Mouse (Mus musculus) midbrain, embryonic 13.5 days (tissue): Measurements from ENCODE around the gene Agpat3. TPM values are rescaled to one million over a fixed set of nuclear protein-coding genes. Genes with fewer than 3 reads are reported as not detected.

Source experiments
- ATAC-seq: fragments of 200-750 bp; cut with Nextera tagmentation; 2 replicates; pipeline ENCODE4 v1.8.0; 2017; ENCODE audit warnings: mild to moderate bottlenecking, moderate TSS enrichment, moderate library complexity
- H3K27ac ChIP-seq: fragments of 300-500 bp; sonication (generic); 2 replicates; pipeline ENCODE4 v1.5.1; 2015; ENCODE audit warnings: inconsistent platforms, mild to moderate bottlenecking, moderate library complexity
- H3K27me3 ChIP-seq: fragments of 300-500 bp; sonication (generic); 2 replicates; pipeline ENCODE4 v1.6.1; 2015; ENCODE audit warnings: mild to moderate bottlenecking, inconsistent platforms
- H3K36me3 ChIP-seq: fragments of 300-500 bp; sonication (generic); 2 replicates; pipeline ENCODE4 v1.6.1; 2015; ENCODE audit warnings: mild to moderate bottlenecking, inconsistent platforms
- H3K4me1 ChIP-seq: fragments of 300-500 bp; sonication (generic); replicated peaks from 2 replicates; pipeline ENCODE4 v1.6.1; 2015; ENCODE audit warnings: inconsistent platforms
- H3K4me2 ChIP-seq: fragments of 300-500 bp; sonication (generic); replicated peaks from 2 replicates; pipeline ENCODE4 v1.6.1; 2015; ENCODE audit warnings: moderate library complexity, mild to moderate bottlenecking, inconsistent platforms
- H3K4me3 ChIP-seq: fragments of 300-500 bp; sonication (generic); replicated peaks from 2 replicates; pipeline ENCODE4 v1.5.1; 2015; ENCODE audit warnings: mild to moderate bottlenecking, inconsistent platforms
- H3K9ac ChIP-seq: fragments of 300-500 bp; sonication (generic); replicated peaks from 2 replicates; pipeline ENCODE4 v1.6.1; 2015; ENCODE audit warnings: mild to moderate bottlenecking, inconsistent platforms
- H3K9me3 ChIP-seq: fragments of 300-500 bp; sonication (generic); 2 replicates; pipeline ENCODE4 v1.6.1; 2016; ENCODE audit warnings: mild to moderate bottlenecking, inconsistent platforms
- WGBS: fragments of 180-500 bp; shearing (Covaris S2); methylation state at CpG from one replicate; pipeline ENCODE4 v1.1.7; 2015; 5-methylcytosine and 5-hydroxymethylcytosine counted together
- polyA plus RNA-seq: library from polyadenylated mRNA; unstranded; fragments of >200 nt; fragmentation: Nextera tagmentation; extraction: Ambion mirVana; gene quantifications from 2 replicates; pipeline ENCODE4 v1.2.1, GENCODE M21; 2015

Gene Agpat3
- polyA plus RNA-seq, 1 experiment from 2014 or later: 50.9 TPM

DNA sequence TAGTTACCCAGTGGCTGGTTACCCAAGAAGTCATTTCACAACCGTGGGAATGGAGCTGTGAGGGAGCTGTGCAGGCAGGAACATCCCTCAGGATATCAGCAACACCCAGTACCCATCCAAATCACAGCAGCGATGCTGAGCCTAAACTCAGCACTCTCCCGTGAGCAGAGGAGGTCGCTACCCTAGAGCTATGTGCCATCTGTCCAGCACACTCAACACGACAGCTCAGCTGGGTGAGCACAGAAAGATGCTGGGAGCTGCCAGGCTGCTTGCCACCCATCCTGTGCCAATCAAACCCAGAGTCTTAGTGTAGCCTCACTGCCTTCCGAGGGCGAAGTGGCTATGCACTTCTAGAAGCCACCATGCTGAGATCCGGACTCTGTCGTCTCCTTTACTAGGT, 32.3 kb downstream of the Agpat3 start:
- H3K9ac ChIP-seq: 0 out of 2 replicates have a peak overlapping the region, but pooled peaks have one; percentile 12
- H3K36me3 ChIP-seq: peaks cover 14% of the 10 kb centered on the region
- H3K27ac ChIP-seq: no peak overlapping the region
- no peaks in the 10 kb centered on the region for H3K27me3 ChIP-seq
- H3K9me3 ChIP-seq: no peaks in the 10 kb centered on the region
- H3K4me2 ChIP-seq: no peak overlapping the region
- 86% methylated on average over 9 of the region's 9 CpGs for WGBS
- 0 out of 2 replicates have a peak, but pooled peaks cover 17% of the 10 kb centered on the region for H3K4me1 ChIP-seq
- H3K4me3 ChIP-seq: no peak overlapping the region
- no peak for ATAC-seq

- H3K36me3 ChIP-seq: peaks cover 6% of the 10 kb centered on the region
- H3K27me3 ChIP-seq: no peaks in the 10 kb centered on the region
- WGBS: 85% methylated on average over 11 of the region's 11 CpGs
- H3K4me1 ChIP-seq: 0 out of 2 replicates have a peak, but pooled peaks cover 5% of the 10 kb centered on the region
- no peak overlapping the region for H3K4me3 ChIP-seq
- no peak overlapping the region for H3K9ac ChIP-seq
- H3K9me3 ChIP-seq: no peaks in the 10 kb centered on the region
- ATAC-seq: no peak
- H3K4me2 ChIP-seq: no peak overlapping the region
- H3K27ac ChIP-seq: no peak overlapping the region
Measured at GRCm38 (mm10) chr10:78317270-78317923, 34.9 kb downstream of the Agpat3 start.

DNA sequence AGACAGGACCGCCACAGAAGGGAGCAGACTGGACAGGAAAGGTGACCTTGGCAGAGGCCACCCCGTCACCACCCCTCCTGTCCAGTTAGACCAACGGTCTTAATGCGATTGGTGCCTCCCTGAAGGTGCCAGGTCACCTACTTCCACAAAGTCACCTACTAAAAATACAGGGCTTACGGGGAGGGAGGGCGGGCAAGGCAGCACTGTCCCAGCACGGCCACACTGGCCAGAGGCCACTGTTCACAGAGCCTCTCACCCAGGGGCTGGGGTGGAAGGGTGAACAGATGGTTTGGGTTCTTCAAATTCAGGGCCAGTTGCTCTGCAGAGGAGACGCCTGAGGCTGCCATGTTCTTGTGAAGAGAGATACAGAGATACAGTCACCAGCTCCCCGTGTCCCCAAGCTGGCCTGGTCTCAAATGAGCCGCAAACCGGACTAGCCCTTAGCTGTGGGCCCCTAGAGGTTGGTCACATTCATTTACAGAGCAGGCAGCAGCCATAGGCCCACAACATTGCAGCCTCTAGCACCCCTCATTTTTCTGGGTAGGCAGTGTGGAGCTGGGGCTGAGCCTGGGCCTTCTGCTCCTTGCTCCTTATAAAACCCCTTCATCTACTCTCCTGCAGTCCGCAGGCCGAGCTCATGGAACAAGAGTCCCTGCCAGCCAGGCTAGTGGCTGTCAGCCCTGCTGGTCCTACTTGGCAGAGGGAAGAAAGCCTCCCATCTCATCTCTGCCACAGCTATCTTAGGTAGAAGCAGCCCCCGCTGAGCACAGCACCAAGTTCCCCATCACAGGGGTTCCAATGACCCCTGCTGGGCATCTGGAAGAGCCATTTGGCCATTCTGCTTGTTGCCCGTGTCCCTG, 35.8 kb downstream of the Agpat3 start:
- 0 out of 2 replicates have a peak, but pooled peaks cover 4% of the 10 kb centered on the region for H3K4me1 ChIP-seq
- no peaks in the 10 kb centered on the region for H3K27me3 ChIP-seq
- H3K9me3 ChIP-seq: no peaks in the 10 kb centered on the region
- H3K36me3 ChIP-seq: peaks cover 9% of the 10 kb centered on the region
- no peak for ATAC-seq
- H3K27ac ChIP-seq: no peak overlapping the region; the same call in 1 of the 2 replicates
- no peak overlapping the region for H3K4me3 ChIP-seq
- no peak overlapping the region; the same call in 1 of the 2 replicates for H3K9ac ChIP-seq
- 86% methylated on average over 13 of the region's 15 CpGs for WGBS
- H3K4me2 ChIP-seq: no peak overlapping the region

GRCm38 (mm10) chr10:78315145-78315544, 37.1 kb downstream of the Agpat3 start:
- peaks cover 5% of the 10 kb centered on the region for H3K36me3 ChIP-seq

GRCm38 (mm10) chr10:78311886-78312635, 40.2 kb downstream of the Agpat3 start:
- no peak overlapping the region for H3K4me2 ChIP-seq
- 0 out of 2 replicates have a peak, but pooled peaks have one; percentile 18 for ATAC-seq
- no peaks in the 10 kb centered on the region for H3K4me1 ChIP-seq
- WGBS: 83% methylated on average over 13 of the region's 13 CpGs
- H3K9me3 ChIP-seq: no peaks in the 10 kb centered on the region
- peaks cover 8% of the 10 kb centered on the region for H3K36me3 ChIP-seq
- no peaks in the 10 kb centered on the region for H3K27me3 ChIP-seq
- H3K4me3 ChIP-seq: no peak overlapping the region
- H3K27ac ChIP-seq: no peak overlapping the region
- no peak overlapping the region for H3K9ac ChIP-seq

More at GRCm38 (mm10) chr10:78315145-78315544, 37.1 kb downstream of the Agpat3 start:
- no peaks in the 10 kb centered on the region for H3K4me1 ChIP-seq
- H3K9ac ChIP-seq: no peak overlapping the region
- no peak for ATAC-seq
- no peak overlapping the region for H3K27ac ChIP-seq
- no peaks in the 10 kb centered on the region for H3K9me3 ChIP-seq
- H3K4me2 ChIP-seq: no peak overlapping the region
- no peaks in the 10 kb centered on the region for H3K27me3 ChIP-seq
- WGBS: 91% methylated on average over 1 of the region's 1 CpGs
- no peak overlapping the region for H3K4me3 ChIP-seq

DNA sequence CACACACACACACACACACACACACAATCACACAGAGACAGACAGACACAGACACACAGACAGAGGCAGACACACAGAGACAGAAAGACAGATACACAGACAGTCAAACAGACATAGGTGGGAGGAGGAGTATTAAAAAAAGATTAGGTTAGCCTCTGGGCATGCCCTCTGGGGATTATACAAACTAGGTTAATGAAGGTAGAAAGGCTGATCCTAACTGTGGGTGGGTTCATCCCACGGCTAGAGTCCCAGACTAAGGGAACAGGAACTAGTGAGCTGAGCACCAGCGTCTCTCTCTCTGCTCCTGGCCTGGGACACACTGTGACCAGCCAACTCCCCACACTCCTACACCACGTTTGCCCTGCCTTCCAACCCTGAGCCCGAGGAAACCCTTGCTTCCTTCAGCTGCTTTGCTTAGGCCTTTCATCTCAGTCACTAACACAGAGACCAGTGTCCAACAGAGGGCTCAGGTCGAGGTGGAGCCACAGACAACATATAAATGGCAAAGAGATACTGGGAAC, 41.5 kb downstream of the Agpat3 start:
- H3K36me3 ChIP-seq: peaks cover 8% of the 10 kb centered on the region
- no peak for ATAC-seq
- no peaks in the 10 kb centered on the region for H3K9me3 ChIP-seq
- 54% methylated on average over 5 of the region's 5 CpGs for WGBS
- H3K27me3 ChIP-seq: no peaks in the 10 kb centered on the region
- H3K9ac ChIP-seq: no peak overlapping the region
- H3K4me1 ChIP-seq: no peaks in the 10 kb centered on the region
- no peak overlapping the region for H3K4me2 ChIP-seq
- no peak overlapping the region for H3K27ac ChIP-seq
- no peak overlapping the region for H3K4me3 ChIP-seq

- peaks cover 8% of the 10 kb centered on the region for H3K36me3 ChIP-seq
- no peaks in the 10 kb centered on the region for H3K27me3 ChIP-seq
- H3K4me2 ChIP-seq: no peak overlapping the region
- no peak overlapping the region for H3K4me3 ChIP-seq
- no peak overlapping the region for H3K9ac ChIP-seq
- no peaks in the 10 kb centered on the region for H3K9me3 ChIP-seq
- ATAC-seq: no peak
- WGBS: 51% methylated on average over 2 of the region's 2 CpGs
- no peak overlapping the region for H3K27ac ChIP-seq
- no peaks in the 10 kb centered on the region for H3K4me1 ChIP-seq
Measured at GRCm38 (mm10) chr10:78308617-78309016, 43.7 kb downstream of the Agpat3 start.

DNA sequence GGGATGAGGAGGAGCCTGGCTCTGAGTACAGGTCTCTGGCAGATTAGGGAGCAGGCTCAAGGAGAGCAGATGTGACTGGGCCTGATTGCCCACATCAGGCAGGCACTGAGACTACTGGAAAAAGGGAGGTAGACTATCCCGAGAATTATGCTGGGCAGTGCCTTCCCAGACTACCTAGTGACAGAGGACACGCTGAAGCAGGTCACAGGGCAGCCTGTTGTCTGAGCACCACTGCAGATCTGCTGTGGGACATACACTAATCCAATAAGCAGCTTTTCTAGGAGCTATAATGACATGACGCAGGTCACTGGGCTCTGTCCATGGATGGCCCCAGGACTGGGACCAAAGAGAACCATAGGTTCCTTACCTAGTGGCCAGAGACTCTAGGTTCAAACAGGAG, 44.9 kb downstream of the Agpat3 start:
- H3K27me3 ChIP-seq: no peaks in the 10 kb centered on the region
- no peak overlapping the region for H3K4me3 ChIP-seq
- no peak overlapping the region for H3K27ac ChIP-seq
- H3K9ac ChIP-seq: no peak overlapping the region
- no peak overlapping the region for H3K4me2 ChIP-seq
- ATAC-seq: no peak
- WGBS: 63% methylated on average over 3 of the region's 3 CpGs
- no peaks in the 10 kb centered on the region for H3K4me1 ChIP-seq
- no peaks in the 10 kb centered on the region for H3K9me3 ChIP-seq
- peaks cover 5% of the 10 kb centered on the region for H3K36me3 ChIP-seq

- H3K27me3 ChIP-seq: no peaks in the 10 kb centered on the region
- H3K4me2 ChIP-seq: no peak overlapping the region
- no peak overlapping the region for H3K4me3 ChIP-seq
- no peak for ATAC-seq
- 74% methylated on average over 4 of the region's 4 CpGs for WGBS
- no peak overlapping the region for H3K27ac ChIP-seq
- H3K36me3 ChIP-seq: peaks cover 6% of the 10 kb centered on the region; the same call in 1 of the 2 replicates
- H3K9me3 ChIP-seq: no peaks in the 10 kb centered on the region
- no peak overlapping the region for H3K9ac ChIP-seq
- no peaks in the 10 kb centered on the region for H3K4me1 ChIP-seq
Measured at GRCm38 (mm10) chr10:78306027-78306426, 46.3 kb downstream of the Agpat3 start.

- peaks cover 6% of the 10 kb centered on the region; the same call in 1 of the 2 replicates for H3K36me3 ChIP-seq
- H3K4me1 ChIP-seq: no peaks in the 10 kb centered on the region
- no peak overlapping the region for H3K4me2 ChIP-seq
- no peak for ATAC-seq
- no peaks in the 10 kb centered on the region for H3K27me3 ChIP-seq
- no peak overlapping the region for H3K27ac ChIP-seq
- no peak overlapping the region for H3K9ac ChIP-seq
- H3K4me3 ChIP-seq: no peak overlapping the region
- 49% methylated on average over 3 of the region's 3 CpGs for WGBS
- H3K9me3 ChIP-seq: no peaks in the 10 kb centered on the region
Measured at GRCm38 (mm10) chr10:78304996-78305395, 47.3 kb downstream of the Agpat3 start.

- no peak overlapping the region for H3K4me3 ChIP-seq
- H3K4me1 ChIP-seq: no peaks in the 10 kb centered on the region
- H3K4me2 ChIP-seq: no peak overlapping the region
- ATAC-seq: no peak
- H3K27ac ChIP-seq: no peak overlapping the region
- 89% methylated on average over 7 of the region's 7 CpGs for WGBS
- no peaks in the 10 kb centered on the region for H3K9me3 ChIP-seq
- H3K9ac ChIP-seq: no peak overlapping the region
- H3K27me3 ChIP-seq: no peaks in the 10 kb centered on the region
- H3K36me3 ChIP-seq: peaks cover 3% of the 10 kb centered on the region; the same call in 1 of the 2 replicates
Measured at GRCm38 (mm10) chr10:78303675-78304074, 48.6 kb downstream of the Agpat3 start.
